Mouse (Mus musculus): ENCODE data around the gene Rufy3. TPM values are rescaled to one million over a fixed set of nuclear protein-coding genes. Genes with fewer than 3 reads are reported as not detected.
"Not testable (repeated sequence)": the region's sequence is repeated elsewhere in the genome, so short reads cannot be mapped to it uniquely, and the experiment has no call there.

The Rufy3 gene
- 2.9 and 3.6 TPM in 2 replicates for total RNA-seq (2015; ENCODE audit: low replicate concordance)
- 3.7 and 6.7 TPM in 2 replicates for total RNA-seq (2017; ENCODE audit: low replicate concordance)

DNA sequence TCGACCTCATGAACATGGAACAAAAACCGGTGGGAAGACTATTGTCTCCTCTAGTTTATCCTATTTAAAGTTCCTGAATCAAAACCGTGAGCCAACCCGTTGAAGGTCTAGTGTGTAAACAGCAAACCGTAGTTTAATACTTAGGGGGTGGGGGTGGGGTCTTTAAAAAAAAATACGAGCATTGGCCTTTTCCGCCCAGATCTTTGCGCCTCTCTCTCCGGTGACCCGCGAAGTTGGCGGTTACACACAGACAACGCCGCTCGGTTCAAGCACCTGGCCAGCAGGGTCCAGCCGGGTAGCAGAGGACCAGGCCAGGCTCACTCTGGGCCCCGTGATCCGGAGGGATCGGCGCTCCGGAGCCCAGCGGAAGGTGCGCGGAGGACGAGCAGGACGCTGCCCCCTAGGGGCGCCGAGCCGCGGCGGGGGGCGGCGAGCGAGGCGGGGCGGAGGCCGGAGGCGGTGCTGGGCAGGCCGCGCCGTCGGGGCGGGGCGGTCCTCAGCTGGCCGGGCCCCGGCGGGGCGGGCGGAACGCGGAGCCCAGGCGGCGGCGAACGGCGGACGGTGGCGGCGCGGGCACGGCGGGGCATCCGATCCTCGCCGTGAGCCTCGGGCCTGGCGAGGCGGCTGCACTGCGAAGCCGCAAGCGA, at the start of gene Rufy3:
TSS of gene Rufy3 (plus strand) at position 540 of the 647 bp plus-strand sequence.
- peak; percentile 79 for ATAC-seq (replicated peaks; ENCODE audit: low FRiP score, poor library complexity, severe bottlenecking)

GRCm38 (mm10) chr5:88519232-88519631, 45.6 kb upstream of the Rufy3 start:
- ATAC-seq (replicated peaks; ENCODE audit: low FRiP score, poor library complexity, severe bottlenecking) = peak; percentile 65

DNA sequence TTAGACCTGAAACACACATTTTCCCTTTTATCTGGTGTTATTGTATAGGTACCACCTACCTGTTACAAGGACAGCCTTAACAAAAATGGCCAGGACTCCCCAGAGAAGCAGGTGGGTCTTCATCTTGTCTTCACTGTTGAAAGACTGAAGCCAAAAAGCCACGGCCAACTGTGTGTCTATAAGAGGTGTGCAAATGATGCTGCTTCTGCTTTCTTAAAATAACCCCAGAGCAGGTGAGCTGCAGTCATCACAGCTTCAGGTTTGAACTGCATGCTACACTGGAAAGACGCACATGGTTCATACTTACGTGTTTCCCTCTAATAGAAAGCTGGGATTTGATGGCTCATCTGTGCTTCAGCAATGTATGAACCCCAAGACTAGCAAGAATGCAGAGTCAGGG, 37.2 kb upstream of the Rufy3 start, which contains the start of gene Jchain:
TSS of gene Jchain (minus strand) at position 235 of the 400 bp plus-strand sequence.
- no peak for ATAC-seq (replicated peaks; ENCODE audit: low FRiP score, poor library complexity, severe bottlenecking)

- no peak for ATAC-seq (replicated peaks; ENCODE audit: low FRiP score, poor library complexity, severe bottlenecking)
These were observed 33.9 kb upstream of the Rufy3 start for GRCm38 (mm10) chr5:88530908-88531307.

GRCm38 (mm10) chr5:88534697-88535096, 30.1 kb upstream of the Rufy3 start:
- ATAC-seq (replicated peaks; ENCODE audit: low FRiP score, poor library complexity, severe bottlenecking) = no peak

DNA sequence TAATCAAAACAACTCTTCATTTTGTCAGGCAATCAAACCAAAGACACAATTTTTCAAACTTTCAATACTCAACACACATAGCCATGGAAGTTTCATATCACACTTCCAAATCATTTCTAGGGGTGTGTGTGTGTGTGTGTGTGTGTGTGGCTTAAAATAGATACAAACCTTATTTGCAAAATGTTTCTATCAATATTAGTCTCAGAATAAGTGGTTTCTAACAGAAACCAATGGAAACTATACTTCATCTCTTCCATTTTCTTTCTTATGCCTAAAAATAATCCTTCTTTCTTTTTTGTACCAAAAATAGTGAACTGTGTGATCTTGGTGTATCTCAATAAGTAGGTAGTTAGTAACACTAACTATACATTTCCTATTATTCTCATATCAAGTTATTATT, 24.0 kb upstream of the Rufy3 start:
- no peak for ATAC-seq (replicated peaks; ENCODE audit: low FRiP score, poor library complexity, severe bottlenecking)

DNA sequence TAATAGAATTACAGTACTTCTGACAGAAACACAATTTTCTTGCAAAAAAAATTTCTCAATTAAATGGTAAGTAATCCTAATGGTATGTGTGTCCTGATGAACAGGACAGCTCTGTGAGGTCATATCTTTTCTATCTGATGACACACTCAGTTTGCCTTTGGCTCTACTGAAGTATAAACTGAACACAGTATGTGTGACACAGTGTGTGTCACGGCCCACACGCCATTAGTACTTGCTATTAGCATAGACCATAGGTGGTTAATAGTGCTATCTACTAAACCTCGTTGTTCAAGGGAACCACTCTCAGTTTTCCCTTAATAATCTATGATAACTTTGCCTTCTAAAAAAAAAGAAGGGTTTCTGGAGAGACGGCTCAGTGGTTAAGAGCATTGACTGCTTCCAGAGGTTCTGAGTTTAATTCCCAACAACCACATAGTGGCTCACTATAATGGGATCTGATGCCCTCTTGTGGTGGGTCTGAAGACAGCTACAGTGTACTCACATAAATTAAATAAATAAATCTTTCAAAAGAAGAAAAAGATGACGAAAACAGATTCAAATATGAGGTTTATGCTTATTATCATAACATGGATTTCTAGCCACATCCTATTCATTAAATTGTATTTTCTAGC, 22.1 kb upstream of the Rufy3 start:
- no peak for ATAC-seq (replicated peaks; ENCODE audit: low FRiP score, poor library complexity, severe bottlenecking)

GRCm38 (mm10) chr5:88544411-88544810, 20.4 kb upstream of the Rufy3 start:
- ATAC-seq (replicated peaks; ENCODE audit: low FRiP score, poor library complexity, severe bottlenecking) = not testable (repeated sequence)

DNA sequence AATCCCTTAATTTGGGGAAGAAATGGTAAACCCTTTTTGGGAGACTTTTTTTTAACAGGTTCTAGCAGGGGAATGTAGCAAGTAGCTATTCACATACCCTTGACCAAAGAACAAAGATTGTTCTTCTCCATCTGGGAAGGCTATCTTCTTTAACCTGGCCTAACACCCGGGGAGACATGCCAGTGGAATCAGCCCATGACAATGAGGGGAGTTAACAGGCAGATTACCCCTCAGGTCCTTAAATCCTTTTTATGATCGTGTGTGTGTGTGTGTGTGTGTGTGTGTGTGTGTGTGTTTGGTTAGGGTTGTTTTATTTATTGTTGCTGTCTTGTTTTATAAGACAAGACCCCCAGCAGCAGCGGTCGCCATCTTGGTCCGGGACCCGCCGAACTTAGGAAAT, 19.3 kb upstream of the Rufy3 start:
- no peak for ATAC-seq (replicated peaks; ENCODE audit: low FRiP score, poor library complexity, severe bottlenecking)

- ATAC-seq (replicated peaks; ENCODE audit: low FRiP score, poor library complexity, severe bottlenecking) = peak; percentile 75
These were observed 11.4 kb upstream of the Rufy3 start for GRCm38 (mm10) chr5:88553271-88554085.

DNA sequence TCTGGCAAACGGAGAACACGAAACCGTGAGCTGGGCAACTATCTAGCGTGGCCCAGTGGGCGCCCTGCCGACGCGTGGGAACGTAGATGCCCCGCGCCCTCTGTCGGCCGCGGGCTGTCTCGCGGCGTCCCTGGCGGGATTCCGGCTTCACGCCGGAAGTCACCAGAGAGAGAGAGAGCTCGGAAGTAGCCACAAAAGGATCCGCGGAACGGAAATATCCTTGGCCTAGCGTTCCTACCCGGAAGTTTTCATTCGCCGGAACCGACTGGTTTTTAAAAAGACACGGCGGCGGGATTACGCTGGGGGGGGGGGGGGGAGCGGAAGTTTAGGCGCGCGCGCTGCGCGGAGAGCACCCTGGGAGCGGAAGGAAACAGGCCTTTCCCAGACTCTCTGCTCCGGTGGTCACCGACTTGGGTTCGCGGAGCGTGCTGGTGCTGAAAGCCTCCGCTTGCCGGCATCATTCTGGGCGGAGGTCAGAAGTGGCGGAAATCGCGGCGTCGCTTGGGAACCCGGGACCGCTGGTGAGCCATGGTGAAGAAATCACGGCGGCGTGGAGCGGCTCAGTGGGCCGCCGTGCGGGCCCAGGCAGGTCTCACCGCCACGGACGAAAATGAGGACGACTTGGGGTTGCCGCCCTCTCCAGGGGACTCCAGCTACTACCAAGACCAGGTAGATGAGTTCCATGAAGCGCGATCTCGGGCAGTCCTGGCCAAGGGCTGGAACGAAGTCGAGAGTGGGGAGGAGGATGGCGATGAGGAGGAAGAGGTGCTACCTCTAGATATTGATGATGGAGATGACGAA, 10.6 kb upstream of the Rufy3 start, which contains the start of gene Utp3:
TSS of gene Utp3 (plus strand) at position 377 of the 801 bp plus-strand sequence.
- ATAC-seq (replicated peaks; ENCODE audit: low FRiP score, poor library complexity, severe bottlenecking) = peak; percentile 99

GRCm38 (mm10) chr5:88558991-88559390, 5.8 kb upstream of the Rufy3 start:
- ATAC-seq (replicated peaks; ENCODE audit: low FRiP score, poor library complexity, severe bottlenecking) = no peak

- no peak for ATAC-seq (replicated peaks; ENCODE audit: low FRiP score, poor library complexity, severe bottlenecking)
These were observed 3.6 kb upstream of the Rufy3 start for GRCm38 (mm10) chr5:88561080-88561814.

DNA sequence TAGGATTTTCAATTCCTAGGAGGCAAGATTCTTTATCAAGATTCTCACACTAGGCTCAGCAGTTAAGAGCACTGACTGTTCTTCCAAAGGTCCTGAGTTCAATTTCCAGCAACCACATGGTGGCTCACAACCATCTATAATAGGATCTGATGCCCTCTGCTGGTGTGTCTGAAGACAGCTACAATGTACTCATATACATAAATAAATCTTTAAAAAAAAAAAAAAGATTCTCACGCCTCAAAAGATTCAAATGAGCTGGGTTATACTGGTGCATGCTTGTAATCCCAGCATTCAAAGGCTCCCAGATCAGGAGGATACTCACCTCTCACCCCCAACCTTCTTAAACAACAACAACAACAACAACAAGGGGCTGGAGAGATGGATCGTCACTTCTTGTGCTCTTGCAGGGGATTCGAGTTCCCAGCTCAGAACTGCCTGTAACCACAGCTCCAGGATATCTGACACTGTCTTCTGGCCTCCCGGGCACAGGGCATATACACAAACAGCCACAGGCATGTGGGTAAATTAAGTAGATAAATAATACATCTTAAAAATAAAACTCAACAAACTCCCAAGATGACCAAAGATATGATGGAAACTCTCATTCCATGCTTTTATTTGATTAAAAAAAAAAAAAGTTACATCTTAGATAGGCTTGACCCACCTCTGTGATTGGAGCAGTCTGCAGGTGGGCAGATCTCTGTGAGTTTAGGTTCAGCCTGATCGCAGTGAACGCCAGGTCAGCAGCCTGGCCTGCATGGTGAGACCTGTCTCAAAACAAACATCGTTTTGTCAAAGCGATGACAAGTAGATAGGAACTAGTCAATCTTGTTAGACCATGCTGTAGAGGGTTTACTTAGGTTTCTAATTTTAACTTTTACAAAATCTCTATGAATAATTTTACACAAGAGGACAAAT, 1.7 kb upstream of the Rufy3 start:
- no peak for ATAC-seq (replicated peaks; ENCODE audit: low FRiP score, poor library complexity, severe bottlenecking)

- ATAC-seq (replicated peaks; ENCODE audit: low FRiP score, poor library complexity, severe bottlenecking) = 0 out of 2 replicates have a peak, but pooled peaks have one; percentile 45
These were observed 551 bp downstream of the Rufy3 start for GRCm38 (mm10) chr5:88565148-88566033.

DNA sequence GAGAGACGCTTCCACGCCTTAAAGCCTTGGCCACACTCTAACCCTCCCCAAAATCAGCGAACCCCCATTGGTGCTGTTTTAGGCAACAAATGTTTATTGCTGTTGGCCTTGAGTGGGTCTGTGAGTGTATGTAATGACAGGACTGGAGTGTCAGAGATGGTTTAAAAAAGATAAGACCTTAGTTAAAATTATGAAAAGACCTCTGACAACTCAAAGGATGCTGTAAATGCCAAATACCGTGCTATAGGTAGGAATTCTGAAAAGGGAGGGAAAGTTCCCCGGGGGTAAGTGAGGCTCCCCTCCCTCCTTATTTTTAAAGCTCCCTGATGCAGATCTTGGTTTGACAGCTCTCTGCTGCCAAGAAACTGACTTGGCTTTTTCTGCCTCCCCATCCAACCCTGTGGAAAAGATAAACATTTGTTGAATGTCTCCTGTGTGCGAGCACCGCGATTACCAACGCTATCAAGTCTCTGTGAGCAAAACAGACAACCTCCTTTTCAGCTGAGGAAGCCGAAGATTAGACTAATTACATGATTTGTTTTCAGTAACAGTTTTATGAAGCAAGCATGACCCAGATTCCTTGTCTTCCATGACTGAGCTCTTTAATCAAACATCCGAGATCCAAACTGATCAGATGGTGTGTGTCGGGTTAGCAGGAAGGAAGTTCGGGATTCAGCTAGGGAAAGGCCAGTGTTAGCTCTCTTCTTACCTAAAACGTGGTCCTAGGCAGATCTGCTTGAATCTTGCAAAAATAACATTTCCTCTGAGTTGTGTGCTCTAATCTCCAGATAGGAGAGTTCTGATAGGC, 1.4 kb downstream of the Rufy3 start:
- no peak for ATAC-seq (replicated peaks; ENCODE audit: low FRiP score, poor library complexity, severe bottlenecking)

Data from erythroblast, adult 5-6 weeks (primary cell).